Mouse (Mus musculus): ENCODE results near the gene Mlh3.

GRCm38 (mm10) chr12:85303256-85303655 is 32.9 kb upstream of the Mlh3 start:
- TF ChIP-seq POLR2A (IDR thresholded peaks at IDR 0.05; ENCODE audit: insufficient read depth, low read depth, low read length) (no peak), CTCF (IDR thresholded peaks at IDR 0.05; ENCODE audit: insufficient read depth, low read depth, low read length) (no peak)

All from olfactory bulb, adult 2 months (tissue).